Mouse (Mus musculus): ENCODE results near the gene Otulin. TPM values are rescaled to one million over a fixed set of nuclear protein-coding genes. Genes with fewer than 3 reads are reported as not detected.

Gene Otulin
- polyA plus RNA-seq, 1 experiment from 2014 or later, result 22.3 TPM

DNA sequence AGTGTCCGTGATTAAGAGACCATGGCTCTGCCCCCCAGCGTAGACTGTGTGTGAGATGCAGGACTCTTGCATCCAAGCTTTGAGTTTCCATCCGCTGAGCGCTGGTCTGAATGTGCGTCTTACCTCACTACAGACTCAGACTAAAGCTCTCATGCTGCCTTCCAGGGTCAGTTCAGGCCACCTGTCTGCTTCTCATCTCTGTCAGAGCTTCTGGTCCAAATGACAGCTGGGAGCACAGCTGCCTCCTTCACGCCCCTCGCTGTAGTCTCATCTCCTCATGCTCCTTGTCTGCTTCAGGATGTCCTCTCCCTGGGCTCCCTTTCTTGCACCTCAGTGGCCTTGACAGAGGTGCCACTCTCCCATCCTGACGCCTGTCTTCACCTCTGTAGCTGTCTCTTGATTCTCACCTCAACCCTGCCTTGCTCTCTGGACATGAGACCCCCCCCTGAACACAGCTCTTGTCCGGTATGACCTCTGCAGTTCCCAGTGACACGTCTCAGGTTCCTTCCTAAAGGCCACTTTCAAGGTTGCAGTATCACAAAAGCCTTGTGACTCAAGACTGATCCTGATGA lies 78.3 kb downstream of the Otulin start:
- Histone ChIP-seq H3K4me1 (no peaks in the 10 kb centered on the region), H3K4me2 (no peak overlapping the region), H3K4me3 (no peak overlapping the region), H3K9me3 (no peaks in the 10 kb centered on the region), H3K36me3 (replicated peaks) (no peaks in the 10 kb centered on the region), H3K27ac (no peak overlapping the region), H3K27me3 (replicated peaks) (no peaks in the 10 kb centered on the region), H3K9ac (no peak overlapping the region)
- ATAC-seq (replicated peaks), result no peak
- WGBS, result 87% methylated on average over 10 of the region's 10 CpGs

DNA sequence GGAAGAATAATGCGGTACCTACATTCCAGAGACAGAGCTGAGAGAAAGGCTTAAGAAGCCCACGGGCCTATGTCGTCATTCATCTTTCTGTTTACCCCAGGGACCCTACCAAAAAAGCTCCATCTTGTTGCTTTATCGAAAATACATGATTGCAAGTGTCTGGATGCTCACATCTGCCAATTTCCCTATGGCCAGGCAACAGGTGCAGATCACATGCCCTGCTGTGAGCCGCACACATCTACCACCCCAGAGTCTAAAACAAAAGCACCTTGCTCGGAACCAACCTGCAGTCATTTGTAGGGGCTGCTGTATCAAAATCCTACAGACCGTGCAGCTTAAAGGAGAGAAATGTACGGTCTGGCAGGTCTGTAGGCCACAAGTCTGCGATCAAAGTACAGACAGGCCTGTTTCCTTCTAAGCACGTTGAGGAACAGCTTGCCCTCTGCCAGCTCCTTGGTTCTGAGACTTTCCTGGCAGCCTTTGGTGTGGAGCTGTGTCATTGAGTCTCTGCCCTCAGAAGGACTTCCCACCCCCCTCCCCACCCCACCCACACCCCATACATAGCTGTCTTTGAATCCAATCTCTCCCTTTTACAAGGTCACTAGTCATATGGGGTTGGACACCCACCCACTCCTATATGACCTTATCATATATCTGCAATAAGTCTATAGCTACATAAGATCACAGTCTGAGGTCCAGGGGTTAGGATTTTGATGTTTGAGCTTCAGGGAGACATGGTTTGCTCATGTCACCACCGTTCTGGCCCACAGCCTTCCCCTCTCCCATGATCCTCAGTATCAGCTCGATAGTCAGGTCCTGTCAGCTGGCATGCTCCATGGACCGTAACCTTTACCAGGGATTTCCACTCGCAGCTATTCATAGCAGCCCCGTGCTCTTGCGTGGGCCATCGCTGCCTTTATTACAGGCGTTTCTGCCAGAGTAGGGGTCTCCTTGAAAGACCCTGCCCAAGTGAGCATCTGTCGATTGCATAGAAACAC lies 79.1 kb downstream of the Otulin start:
- Histone ChIP-seq H3K4me3 (no peak overlapping the region), H3K4me1 (no peaks in the 10 kb centered on the region), H3K36me3 (replicated peaks) (no peaks in the 10 kb centered on the region), H3K9me3 (no peaks in the 10 kb centered on the region), H3K27me3 (replicated peaks) (no peaks in the 10 kb centered on the region), H3K4me2 (no peak overlapping the region), H3K27ac (no peak overlapping the region), H3K9ac (no peak overlapping the region)
- no peak for ATAC-seq (replicated peaks)
- 84% methylated on average over 19 of the region's 19 CpGs for WGBS

DNA sequence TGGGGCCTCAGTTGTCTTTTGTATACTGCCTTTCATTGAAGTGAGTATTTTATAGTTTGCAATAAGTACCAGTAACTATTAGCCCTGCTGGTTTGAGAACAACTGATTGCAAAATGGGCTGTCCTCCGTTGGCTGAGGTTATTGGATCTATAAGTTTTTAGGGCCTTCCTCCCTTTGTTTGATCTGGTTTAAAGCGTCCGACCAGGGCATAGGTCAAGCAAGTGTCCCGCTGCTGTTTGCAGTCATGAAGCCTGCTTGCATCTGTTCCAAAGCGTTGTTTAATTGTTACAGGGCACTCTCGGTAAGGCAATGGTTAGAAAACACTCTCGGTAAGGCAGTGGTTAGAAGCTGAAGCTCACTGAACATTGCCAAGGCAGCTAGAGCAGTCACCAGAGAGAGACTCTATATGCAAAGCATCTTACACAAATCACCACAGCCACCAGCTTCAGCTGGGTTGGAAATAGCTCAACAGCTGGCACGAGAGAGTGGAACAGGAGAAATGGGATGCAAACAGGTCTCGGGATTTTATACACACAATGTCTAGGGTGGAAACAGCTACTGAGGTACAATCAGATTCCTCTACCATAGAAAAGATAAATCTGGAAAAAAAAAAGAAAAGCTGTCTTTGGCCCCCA lies 80.0 kb downstream of the Otulin start:
- Histone ChIP-seq H3K9ac (no peak overlapping the region), H3K4me3 (no peak overlapping the region), H3K9me3 (no peaks in the 10 kb centered on the region), H3K27ac (no peak overlapping the region), H3K36me3 (replicated peaks) (no peaks in the 10 kb centered on the region), H3K4me2 (no peak overlapping the region), H3K4me1 (no peaks in the 10 kb centered on the region), H3K27me3 (replicated peaks) (no peaks in the 10 kb centered on the region)
- WGBS, result 67% methylated on average over 9 of the region's 9 CpGs
- no peak for ATAC-seq (replicated peaks)

DNA sequence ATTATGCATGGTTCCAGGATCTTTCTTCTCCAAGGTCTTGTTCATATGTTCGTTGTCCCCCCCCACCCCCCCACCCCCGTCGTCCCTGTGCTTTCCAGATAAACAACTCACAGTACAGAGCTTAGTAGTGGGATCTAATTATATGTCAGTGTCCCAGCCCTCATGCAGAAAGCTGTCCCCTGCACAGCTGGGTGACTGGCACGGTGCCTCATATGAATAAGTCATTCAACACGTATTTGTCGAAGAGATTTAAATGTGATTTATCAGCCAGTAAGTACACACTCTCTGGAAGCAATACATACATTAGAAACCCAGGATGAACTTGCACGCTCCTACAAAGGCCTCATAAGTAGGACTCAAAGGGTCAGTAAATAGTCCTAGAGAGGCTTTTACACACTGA lies 80.6 kb downstream of the Otulin start:
- Histone ChIP-seq H3K36me3 (replicated peaks) (no peaks in the 10 kb centered on the region), H3K4me3 (no peak overlapping the region), H3K4me1 (no peaks in the 10 kb centered on the region), H3K4me2 (no peak overlapping the region), H3K9ac (no peak overlapping the region), H3K9me3 (no peaks in the 10 kb centered on the region), H3K27ac (no peak overlapping the region), H3K27me3 (replicated peaks) (no peaks in the 10 kb centered on the region)
- ATAC-seq (replicated peaks), result peak; percentile 37; the same call in 1 of the 2 replicates
- 48% methylated on average over 7 of the region's 7 CpGs for WGBS

DNA sequence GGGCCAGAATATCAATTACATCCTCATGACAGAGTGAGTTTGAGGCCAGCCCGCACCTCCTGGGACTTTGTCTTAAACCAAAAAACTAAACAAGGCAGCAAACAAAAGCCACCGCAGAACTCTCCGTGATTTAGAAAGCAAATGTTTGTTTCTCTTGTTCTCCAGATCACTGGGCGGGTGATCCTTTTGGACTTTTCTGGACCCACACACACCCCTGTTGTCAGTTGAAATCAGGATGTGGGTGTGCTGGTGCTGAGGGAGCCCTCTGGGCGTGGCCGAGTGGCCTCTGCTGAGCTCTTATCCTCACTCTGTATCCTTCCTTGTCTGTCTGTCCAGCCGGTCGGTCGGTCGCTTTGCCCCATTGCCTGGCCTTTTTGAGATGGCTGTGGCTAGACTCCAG lies 81.4 kb downstream of the Otulin start:
- Histone ChIP-seq H3K27me3 (replicated peaks) (no peaks in the 10 kb centered on the region), H3K36me3 (replicated peaks) (no peaks in the 10 kb centered on the region), H3K9ac (no peak overlapping the region), H3K27ac (no peak overlapping the region), H3K9me3 (no peaks in the 10 kb centered on the region), H3K4me2 (no peak overlapping the region), H3K4me3 (no peak overlapping the region), H3K4me1 (no peaks in the 10 kb centered on the region)
- WGBS, result 84% methylated on average over 10 of the region's 10 CpGs
- no peak for ATAC-seq (replicated peaks)

DNA sequence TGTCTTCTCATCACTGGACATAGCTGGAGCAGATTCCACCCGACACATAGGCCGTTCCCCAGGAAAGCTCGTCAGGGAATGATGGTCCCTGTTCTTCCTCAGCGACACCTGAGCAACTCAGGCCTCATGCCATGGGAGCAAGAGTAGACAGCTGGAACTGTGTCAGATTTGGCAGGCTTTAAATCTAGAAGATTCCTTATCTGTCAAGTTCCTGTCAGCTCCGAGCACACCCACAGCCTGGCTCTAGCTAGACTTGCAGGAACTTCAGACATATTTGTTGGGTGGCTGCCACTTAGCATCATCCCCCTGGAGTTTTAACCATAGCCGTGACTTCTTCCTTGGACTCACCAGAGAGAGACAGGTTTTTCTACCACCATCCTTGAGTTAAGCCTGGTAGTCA lies 82.4 kb downstream of the Otulin start:
- no peak for ATAC-seq (replicated peaks)
- Histone ChIP-seq H3K27ac (no peak overlapping the region), H3K4me3 (no peak overlapping the region), H3K36me3 (replicated peaks) (no peaks in the 10 kb centered on the region), H3K9ac (no peak overlapping the region), H3K27me3 (replicated peaks) (no peaks in the 10 kb centered on the region), H3K4me1 (no peaks in the 10 kb centered on the region), H3K9me3 (no peaks in the 10 kb centered on the region), H3K4me2 (no peak overlapping the region)
- 96% methylated on average over 6 of the region's 6 CpGs for WGBS

DNA sequence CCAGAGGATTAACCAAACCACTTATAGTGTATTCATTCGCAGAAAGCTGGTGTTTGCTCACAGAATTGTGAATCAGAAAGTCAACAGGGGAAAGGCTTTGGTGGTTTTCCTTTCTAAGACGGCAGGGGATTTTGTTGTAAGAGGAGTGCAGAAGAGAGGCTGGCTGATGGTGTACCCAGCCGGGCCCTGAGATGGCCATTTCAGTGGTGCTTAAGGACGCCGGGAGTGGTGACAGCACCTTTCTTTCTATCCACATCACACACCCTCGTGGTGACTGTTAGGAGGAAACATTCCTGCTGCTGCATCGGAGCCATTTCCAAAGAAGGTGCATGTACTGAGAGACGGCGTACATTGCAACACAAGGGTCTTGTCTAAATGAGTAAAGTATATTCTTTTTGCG lies 85.3 kb downstream of the Otulin start:
- no peak overlapping the region for H3K4me2 ChIP-seq
- H3K27ac ChIP-seq, result no peak overlapping the region
- H3K9me3 ChIP-seq, result no peaks in the 10 kb centered on the region
- no peak overlapping the region for H3K9ac ChIP-seq
- no peaks in the 10 kb centered on the region for H3K4me1 ChIP-seq
- no peak overlapping the region for H3K4me3 ChIP-seq
- H3K27me3 ChIP-seq (replicated peaks), result no peaks in the 10 kb centered on the region
- no peaks in the 10 kb centered on the region for H3K36me3 ChIP-seq (replicated peaks)
- ATAC-seq (replicated peaks), result no peak
- 76% methylated on average over 10 of the region's 10 CpGs for WGBS

DNA sequence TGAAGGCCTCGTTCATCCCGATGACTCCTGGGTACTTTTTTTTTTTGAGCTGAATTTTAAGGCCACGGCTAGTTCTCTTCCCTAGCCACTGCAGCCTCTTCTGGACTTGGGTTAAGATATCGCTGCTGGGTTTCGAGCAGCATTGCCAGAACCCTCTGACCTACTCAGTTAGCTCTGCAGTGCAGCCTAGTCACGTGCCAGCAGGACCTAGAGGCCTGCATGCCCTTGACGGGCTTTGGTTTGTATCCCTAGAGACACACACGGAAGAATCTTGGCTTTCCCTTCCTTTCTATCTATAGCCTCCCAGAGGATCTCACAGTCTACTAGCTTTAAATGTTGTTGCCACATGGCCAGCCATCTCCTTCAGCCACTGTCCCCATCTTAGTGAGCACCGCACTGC lies 90.7 kb downstream of the Otulin start:
- no peak overlapping the region for H3K27ac ChIP-seq
- ATAC-seq (replicated peaks), result no peak
- no peaks in the 10 kb centered on the region for H3K9me3 ChIP-seq
- no peak overlapping the region for H3K4me2 ChIP-seq
- no peak overlapping the region for H3K4me3 ChIP-seq
- 89% methylated on average over 9 of the region's 9 CpGs for WGBS
- H3K36me3 ChIP-seq (replicated peaks), result no peaks in the 10 kb centered on the region
- H3K27me3 ChIP-seq (replicated peaks), result no peaks in the 10 kb centered on the region
- no peaks in the 10 kb centered on the region for H3K4me1 ChIP-seq
- no peak overlapping the region for H3K9ac ChIP-seq

DNA sequence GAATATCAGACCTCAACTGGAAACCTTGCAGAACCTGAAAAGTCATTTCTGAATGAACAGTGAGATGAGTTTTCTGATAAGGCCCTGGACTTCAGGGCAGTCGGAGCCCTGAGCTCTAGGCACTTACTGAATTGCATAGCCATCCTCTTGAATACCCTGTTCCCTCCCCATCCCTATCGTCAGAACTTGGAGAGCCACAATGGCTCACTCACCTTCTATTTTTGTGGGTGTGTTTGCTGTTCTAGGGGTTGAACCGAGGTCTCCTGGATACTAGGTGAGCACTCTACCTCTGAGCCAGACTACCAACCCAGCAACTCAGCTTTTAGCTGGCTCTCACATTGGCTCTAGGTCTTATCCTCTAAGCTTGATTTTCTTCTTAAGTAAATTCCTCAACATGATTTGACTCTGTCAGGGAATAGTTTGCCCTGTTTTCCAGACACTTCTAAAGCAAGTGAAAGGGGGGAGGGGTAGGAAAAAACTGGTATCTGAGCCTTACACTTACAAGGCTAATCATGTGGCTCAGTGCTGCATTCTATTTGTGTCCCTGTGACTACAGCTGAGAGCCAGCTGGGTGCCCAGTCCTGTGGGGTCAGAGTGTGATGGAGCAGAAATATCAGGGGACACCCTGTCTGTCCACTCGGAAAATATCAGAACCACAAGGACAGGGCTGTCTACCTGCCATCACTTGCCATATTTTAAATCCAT lies 92.8 kb downstream of the Otulin start:
- no peaks in the 10 kb centered on the region for H3K36me3 ChIP-seq (replicated peaks)
- H3K4me2 ChIP-seq, result no peak overlapping the region
- no peak overlapping the region for H3K9ac ChIP-seq
- no peak overlapping the region for H3K4me3 ChIP-seq
- WGBS, result 79% methylated on average over 4 of the region's 4 CpGs
- H3K4me1 ChIP-seq, result no peaks in the 10 kb centered on the region
- H3K9me3 ChIP-seq, result no peaks in the 10 kb centered on the region
- no peaks in the 10 kb centered on the region for H3K27me3 ChIP-seq (replicated peaks)
- no peak overlapping the region for H3K27ac ChIP-seq
- no peak for ATAC-seq (replicated peaks)

DNA sequence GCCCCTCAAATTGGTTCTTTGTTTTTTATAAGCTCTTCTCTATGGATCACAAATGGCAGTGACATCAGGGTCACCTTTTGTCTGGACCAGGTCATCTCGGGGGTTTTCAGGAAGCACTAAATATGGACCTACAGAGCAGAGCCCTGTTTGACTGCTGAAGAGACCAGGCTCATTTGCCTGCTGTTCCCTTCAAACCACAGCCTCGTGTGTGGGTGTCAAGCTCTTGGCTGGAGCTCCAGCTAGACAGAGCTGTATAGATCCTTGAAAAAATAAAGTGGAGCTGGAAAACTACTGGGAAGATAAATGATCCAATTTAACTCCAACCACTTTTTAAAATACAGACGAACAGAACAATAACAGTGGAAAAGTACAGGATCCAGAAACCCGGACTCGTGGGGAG lies 93.7 kb downstream of the Otulin start:
- H3K36me3 ChIP-seq (replicated peaks), result no peaks in the 10 kb centered on the region
- 64% methylated on average over 5 of the region's 5 CpGs for WGBS
- no peak overlapping the region for H3K4me3 ChIP-seq
- no peaks in the 10 kb centered on the region for H3K27me3 ChIP-seq (replicated peaks)
- ATAC-seq (replicated peaks), result no peak
- no peak overlapping the region for H3K27ac ChIP-seq
- H3K9me3 ChIP-seq, result no peaks in the 10 kb centered on the region
- H3K4me1 ChIP-seq, result no peaks in the 10 kb centered on the region
- H3K4me2 ChIP-seq, result no peak overlapping the region
- H3K9ac ChIP-seq, result no peak overlapping the region

DNA sequence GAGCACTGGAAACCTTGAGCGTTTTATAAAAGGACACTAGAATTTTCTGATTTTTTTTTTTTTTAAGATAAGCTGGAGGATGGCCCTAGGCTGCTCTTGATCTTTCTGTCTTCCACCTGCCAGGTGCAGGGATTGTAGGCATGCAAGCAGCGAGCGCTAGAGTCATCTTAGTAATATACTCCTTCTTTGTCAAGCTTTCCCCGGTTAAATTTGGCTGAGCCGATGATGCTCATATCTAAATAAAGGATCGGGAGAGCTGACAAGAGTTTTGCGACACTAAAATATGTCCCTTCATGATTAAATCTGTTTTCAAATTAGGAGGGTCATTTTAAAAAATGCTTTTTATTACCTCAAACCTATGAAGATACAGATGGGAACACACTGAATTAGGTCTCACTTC lies 94.3 kb downstream of the Otulin start:
- WGBS, result 90% methylated on average over 7 of the region's 7 CpGs
- no peak overlapping the region for H3K27ac ChIP-seq
- ATAC-seq (replicated peaks), result no peak

DNA sequence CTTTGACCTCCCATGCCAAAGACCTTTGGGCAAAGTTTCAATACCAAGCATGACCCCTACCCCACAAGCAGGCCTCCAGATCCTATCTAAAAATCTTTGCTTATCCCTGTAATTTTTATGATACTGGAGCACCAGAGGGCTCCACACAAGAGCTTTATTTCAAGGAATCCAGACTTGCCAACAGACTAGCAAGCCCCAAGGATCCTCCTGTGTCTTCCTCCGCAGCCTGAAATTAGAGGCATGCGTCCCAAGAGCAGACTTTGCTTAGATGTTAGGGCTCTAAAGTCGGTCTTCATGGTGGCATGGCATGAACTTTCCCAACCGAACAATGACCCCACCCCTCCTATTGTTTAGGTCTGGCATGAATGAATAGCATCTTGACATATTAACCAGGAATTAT lies 94.8 kb downstream of the Otulin start:
- Histone ChIP-seq H3K4me1 (no peaks in the 10 kb centered on the region), H3K9me3 (no peaks in the 10 kb centered on the region)
- WGBS, result 87% methylated on average over 4 of the region's 4 CpGs

More for the DNA sequence above, 94.3 kb downstream of the Otulin start:
- H3K4me2 ChIP-seq, result no peak overlapping the region
- no peaks in the 10 kb centered on the region for H3K9me3 ChIP-seq
- H3K36me3 ChIP-seq (replicated peaks), result no peaks in the 10 kb centered on the region
- no peaks in the 10 kb centered on the region for H3K4me1 ChIP-seq
- H3K4me3 ChIP-seq, result no peak overlapping the region
- no peak overlapping the region for H3K9ac ChIP-seq
- H3K27me3 ChIP-seq (replicated peaks), result no peaks in the 10 kb centered on the region

More for the DNA sequence above, 94.8 kb downstream of the Otulin start:
- Histone ChIP-seq H3K27me3 (replicated peaks) (no peaks in the 10 kb centered on the region), H3K36me3 (replicated peaks) (no peaks in the 10 kb centered on the region), H3K4me3 (no peak overlapping the region), H3K4me2 (no peak overlapping the region), H3K9ac (no peak overlapping the region), H3K27ac (no peak overlapping the region)
- no peak for ATAC-seq (replicated peaks)
